Mouse (Mus musculus): ENCODE results near the gene AU040320.
A peak's percentile ranks its signal among the peaks of the same experiment; 100 is the strongest.

AU040320 gene

DNA sequence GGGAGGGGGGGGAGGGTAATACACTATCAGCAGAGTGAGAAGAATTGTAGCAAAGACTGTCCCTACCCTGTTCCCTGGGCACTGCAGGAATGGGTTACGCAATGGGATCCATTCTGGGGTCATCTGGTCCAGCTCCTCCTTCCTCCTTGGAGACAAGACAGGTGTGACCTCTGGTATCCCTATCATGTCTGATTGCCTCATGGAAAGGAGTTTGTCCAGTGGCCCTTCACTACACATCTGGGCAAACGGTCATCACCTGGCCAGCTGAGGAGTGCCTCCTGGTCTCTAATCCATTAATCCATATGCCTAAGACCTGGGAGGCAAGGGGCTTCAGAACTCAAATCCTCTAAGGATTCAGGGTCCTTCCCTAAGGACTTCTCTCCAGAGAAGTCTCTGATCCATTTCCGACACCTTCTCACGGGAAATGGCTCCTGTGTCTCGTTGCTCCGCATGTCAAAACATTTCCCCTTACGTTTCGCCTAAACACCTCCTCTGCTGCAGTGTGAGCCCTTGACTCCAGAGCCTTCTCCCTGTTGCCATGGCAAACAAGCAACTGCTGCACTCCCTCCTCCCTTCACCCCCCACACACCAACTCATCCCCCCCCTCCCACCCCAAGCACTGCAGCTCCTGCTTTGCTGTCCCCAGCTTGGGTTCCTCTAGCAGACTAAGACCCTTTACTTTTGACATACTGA lies 2.3 kb upstream of the AU040320 start:
- DNase-seq: no peak

DNA sequence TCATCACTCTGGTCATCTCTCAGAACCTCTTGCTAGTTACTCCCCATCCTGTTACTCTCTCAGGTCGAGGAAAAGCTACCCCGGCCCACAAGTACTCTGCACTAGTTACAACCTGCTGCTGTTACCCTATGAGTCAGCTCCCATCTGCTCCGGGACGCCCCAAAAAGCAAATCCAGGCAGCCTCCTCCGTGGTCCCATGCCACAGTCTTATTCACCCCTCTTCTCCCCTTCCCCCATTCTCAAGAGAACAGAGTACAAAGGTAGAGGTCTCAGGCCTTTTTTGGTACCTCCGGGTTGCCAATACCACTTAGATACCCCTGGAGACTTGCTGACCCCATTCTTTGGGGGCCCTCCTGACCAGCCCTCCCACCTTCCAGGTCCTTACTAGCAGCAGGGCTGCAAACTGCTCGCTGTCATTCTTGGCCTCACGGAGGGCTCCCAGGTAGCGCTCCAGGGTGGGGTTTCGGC lies 1.8 kb upstream of the AU040320 start:
- DNase-seq: no peak

DNA sequence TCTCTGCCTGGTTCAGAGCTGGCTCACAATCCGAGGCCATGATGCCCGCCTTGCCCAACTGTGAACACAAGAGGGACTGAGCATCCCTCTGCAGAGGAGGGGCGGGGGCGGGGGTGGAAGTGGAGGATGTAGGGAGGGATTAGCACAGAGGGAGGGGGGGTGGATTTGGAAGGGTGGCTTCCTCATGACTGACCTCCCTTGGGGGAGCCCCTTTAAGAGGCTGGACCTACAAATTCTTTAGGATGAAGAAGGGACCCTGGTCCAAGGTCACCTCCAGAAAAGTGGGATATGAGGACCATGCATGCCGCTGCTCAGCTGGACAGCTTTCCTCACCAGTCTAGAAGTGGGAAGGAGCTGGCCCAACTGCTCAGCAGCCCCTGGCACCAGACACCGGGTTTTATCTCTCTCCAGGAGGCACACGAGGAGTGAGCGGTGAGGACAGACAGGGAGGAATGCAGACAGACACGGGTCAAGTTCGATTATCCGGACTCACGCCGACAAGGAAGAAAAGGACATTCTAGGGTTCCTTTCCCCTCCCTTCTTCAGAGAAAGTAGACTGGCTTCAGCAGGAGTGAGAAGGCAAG lies 1.2 kb upstream of the AU040320 start:
- DNase-seq: no peak

DNA sequence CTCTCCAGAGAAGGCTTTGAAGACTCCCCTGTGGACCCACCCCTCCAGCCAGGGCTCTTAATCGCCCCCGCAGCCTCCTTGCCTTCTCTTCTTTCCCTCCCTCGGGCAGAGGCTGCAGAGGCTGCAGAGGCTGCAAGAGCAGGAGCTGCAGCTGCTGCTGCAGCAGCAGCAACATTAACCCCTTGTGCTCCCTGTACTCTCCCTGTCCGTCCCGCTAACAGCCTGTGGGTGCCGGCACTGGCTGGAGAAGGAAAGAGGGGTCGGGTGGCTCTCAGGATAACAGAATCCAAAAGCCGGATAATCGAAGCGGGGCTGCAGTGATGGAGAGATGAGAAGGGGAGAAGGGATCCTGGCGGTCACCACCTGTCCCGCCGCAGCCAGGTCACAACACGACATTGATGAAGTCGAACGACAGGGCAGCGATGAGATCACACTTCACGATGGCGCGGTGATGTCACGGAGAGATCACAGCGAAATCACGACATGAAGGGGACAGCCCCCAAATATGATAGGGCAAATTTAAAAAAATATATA lies 669 bp upstream of the AU040320 start:
- no peak for DNase-seq

DNA sequence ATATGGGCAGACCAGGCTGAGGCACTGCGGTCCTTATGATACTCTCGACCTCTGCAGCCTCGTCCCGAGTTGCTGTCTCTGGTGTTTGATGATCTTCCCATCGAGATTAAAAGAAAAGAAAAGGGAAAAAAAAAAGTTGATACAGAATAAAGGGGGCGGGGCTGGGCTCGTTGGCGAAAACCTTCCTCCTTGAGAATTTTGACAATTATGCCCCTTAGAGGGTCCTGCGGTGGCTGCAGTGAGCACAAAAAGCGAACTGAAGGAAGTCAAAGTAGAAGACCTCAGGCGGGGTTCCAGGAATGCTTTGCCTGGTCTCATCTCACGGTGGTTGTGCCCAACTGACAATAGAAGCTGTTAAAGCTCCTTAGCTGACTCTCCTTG lies 877 bp downstream of the AU040320 start:
- no peak for DNase-seq

DNA sequence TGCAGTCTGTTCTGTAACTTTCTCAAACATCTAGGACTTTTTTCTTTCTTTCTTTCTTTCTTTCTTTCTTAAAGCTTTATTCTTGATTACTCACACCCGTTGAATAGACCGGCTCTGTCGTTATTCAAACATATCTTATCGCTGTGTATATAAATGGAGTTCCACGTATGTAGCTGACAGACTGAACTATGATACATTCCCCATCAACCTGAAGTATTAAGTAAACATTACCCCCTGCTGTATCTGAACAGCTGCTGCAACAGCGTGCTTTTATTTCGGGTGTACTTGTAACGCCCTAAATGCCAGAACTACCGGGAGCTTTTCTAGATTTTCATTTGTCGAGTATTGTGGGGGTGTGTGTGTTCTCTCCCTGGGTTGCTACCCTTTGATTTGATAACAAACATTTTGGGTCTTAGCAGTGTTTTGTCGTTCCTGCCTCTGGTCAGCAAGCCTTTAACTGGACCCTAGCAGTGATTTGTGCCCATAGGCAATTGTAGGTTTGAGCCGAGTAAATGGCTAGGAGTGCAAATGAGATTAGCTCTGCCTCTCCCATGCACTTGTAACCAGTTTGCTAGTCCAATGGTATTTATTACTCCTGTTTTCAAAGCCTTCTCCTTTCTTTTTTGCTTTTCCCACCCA lies 1.5 kb downstream of the AU040320 start:
- DNase-seq: no peak

DNA sequence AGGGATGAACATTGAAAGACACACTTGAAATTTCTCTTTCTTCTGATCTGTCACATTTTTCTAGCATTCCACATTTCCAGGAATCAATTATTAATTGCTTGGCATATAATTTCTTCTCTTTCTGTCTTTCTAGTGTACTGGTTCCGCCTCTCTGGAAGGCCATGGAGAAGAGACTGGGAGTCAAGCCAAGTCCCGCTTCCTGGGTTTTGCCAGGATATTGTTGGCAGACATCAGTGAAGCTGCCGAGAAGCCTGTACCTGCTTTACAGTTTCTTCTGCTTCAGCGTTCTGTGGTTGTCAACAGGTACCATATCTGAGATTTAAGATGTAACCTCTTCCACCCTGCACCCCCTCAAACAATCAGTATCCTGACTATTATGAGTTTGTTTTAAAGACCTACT lies 3.4 kb downstream of the AU040320 start:
- peak; percentile 65 for DNase-seq

DNA sequence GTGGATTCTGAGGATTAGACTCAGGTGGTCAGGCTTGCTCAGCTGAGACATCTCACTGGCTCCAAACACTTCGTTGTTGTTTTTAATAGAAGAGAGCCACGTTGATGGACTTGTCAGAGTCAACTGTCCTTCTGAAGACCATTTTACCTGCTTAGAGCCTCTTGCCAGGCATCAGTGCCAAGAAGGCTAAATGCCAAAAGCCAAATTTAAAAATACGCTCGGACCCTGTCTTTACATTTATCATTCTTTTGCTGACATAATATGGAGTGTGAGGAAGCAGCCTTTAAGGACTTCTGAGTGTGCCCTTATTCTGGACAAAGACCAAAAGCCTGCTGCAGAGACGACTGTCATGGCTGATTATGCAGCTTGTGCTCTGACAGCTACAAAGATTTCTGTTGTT lies 5.0 kb downstream of the AU040320 start:
- no peak for DNase-seq

DNA sequence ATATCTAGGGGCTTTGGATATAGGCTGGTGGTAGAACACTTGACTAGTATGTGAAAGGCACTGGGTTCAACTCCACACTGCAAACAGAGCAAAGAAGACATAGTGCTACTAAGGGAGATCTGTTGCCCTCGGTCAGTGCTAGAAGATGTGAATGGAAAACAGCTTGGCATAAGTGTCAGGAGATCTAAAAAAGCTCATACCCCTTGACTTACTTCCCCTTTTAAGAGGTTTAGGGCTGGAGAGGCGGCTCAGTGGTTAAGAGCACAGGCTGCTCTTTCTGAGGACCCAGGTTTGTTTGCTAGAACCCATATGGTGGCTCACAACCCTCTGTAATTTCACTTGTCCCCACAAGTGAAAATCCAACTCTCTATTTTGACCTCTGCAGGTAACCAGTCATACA lies 6.1 kb downstream of the AU040320 start:
- no peak for DNase-seq

DNA sequence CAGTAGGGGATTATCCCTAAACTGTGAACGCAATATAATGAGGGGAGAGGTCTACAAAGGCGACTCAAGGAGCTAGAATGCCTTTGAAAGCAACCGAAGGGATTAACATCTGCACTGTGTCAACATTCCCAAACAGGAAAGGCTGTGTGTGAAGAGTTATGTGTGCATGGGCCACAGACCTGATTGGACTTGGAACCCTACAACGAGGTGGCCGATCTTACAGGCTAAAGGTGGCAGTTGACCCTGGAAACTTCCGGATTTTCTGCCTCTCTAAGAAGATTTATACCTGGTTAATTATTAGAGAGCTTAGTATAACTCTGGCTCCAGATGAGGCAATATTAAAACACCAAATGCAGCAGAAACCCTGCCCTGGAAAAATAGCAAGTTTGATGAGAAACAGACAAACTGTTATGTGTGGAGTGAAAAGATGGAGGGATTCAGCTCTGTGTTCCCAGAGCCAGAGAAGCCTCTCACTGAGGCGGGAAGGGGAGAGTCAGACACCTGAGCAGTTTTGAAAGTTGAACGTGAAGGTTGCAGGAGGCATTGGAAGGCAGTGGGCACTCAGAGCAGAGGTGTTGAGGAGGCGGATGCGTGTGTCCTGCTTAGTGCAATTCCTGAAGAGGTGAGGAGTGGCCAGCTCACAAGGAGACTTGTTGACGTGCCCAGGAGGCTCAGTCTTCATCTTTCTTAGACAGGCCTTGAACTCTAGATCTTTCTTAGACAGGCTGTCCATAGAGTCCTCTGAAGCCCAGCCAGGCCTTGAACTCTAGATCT lies 9.4 kb downstream of the AU040320 start:
- DNase-seq: peak; percentile 50

DNA sequence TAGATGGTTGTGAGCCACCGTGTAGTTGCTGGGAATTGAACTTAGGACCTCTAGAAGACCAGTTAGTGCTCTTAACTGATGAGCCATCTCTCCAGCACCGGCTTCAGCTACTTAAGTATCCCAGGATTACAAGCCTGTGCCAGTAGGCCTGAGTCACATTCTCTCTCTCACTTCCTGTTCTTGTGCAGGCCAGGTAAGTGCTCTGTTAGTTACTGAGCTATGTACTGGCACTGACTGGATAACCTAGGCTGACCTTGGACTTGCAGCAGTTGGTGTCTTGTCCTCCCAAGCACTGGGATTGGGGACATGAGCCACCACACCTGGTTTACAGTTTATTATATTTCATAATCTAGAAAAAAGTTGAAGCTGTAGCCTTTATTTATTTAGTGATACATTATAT lies 10.1 kb downstream of the AU040320 start:
- DNase-seq: no peak

DNA sequence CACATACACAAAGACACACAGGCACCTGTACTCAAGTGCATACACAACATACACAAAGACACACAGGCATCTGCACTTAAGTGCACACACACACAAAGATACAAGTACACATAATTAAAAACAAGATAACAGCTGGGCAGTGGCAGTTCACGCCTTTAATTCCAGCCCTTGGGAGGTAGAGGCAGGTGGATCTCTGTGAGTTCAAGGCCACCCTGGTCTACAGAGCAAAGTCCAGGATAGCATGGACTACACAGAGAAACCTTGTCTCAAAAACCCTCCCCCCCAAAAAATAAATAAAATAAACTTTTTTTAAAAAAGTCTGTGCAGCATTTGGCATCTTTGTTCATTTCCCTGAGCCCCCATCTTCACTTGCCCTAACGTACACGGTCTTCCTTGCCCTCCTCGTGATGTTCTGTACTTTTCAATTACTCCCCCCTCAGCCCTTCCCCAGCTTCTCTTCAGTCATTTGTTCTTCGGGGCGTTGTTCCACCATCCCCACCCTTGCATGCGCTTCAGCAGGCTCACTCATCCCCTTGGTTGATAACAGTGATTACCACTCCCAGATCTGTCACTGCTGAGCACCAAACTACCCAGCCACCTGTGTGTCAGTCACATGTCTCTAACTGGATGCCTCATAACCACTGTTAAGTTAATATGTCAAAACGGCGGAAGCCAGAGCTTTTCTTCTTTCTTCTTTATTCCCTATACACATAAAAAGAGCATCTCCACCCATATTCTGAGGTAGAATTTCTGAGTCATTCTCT lies 16.6 kb downstream of the AU040320 start:
- DNase-seq: no peak

DNA sequence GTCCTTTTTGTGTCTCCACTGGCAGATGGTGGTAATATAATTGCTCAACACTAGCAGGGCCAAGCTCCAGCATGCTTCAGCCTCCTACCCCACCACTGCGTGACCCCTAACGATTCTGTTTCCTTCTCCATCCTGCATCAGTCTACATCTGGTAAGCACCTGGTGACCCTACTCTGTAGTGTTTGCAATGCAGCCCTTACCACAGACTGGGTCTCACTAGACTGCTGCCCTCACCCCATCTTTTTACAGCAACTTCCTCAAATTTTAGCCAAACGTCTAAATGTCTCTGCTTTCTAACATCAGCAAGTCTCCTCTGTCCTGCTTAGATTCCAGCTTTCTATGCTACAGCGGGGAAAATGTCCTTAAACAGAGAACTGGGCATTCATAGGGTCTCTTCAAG lies 17.5 kb downstream of the AU040320 start:
- DNase-seq: no peak

DNA sequence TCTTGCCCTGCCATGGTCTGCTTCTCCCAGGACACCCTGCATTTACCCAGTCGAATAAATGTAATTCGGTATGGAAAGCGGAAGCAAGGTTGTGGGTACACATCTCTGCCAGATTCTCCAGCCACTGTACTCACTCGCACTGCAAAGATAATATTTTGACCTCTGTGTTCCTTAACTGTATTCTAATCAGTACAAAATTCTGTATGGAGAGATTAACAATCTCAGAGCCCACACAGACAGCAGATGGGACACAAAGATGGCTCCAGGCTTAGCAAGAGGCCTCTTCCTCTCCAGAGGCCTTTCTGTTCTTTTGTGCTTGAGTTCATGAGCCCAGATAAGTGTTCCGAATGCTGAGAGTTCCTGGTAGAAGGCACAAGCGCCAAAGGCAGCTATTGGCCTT lies 20.5 kb downstream of the AU040320 start:
- no peak for DNase-seq

DNA sequence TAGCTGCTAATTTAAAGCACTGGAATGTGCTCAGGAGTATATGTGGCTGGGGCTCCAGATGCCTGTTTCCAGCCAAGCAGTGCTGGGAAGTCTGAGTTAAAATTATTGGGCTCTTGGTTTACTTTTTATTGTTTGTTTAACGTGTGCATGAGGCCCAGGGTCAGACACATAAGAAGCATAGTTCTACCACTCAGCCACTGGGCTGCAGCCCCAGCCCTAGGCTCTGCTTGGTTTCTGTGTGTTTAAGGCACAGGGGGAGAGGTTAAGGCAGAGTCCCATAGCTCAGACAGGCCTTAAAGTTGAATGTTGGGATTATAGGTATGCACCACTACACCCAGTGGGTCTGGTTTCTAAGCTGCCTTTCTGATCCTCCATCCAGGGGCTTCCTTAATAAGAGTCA lies 21.8 kb downstream of the AU040320 start:
- DNase-seq: no peak

DNA sequence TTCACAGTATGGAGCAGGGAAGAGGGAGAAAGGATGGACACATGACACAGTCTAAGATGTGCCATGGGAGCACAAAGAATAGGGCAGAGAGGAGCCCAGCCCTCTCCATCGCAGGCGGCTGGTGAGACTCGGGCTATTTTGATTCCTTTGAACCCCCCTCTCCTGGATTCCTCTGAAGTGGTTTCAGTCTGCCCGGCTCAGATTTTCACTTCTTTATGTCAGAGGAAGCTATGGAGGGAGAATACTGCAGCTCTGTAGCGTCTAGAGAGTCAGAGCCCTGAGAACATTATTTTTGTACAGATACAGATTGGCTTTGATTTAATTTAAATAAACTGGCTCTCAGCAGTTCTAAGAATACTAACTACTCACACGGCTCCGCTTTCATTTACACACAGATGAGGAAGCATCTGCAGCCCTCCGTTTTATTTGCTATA lies 25.8 kb downstream of the AU040320 start:
- no peak for DNase-seq

DNA sequence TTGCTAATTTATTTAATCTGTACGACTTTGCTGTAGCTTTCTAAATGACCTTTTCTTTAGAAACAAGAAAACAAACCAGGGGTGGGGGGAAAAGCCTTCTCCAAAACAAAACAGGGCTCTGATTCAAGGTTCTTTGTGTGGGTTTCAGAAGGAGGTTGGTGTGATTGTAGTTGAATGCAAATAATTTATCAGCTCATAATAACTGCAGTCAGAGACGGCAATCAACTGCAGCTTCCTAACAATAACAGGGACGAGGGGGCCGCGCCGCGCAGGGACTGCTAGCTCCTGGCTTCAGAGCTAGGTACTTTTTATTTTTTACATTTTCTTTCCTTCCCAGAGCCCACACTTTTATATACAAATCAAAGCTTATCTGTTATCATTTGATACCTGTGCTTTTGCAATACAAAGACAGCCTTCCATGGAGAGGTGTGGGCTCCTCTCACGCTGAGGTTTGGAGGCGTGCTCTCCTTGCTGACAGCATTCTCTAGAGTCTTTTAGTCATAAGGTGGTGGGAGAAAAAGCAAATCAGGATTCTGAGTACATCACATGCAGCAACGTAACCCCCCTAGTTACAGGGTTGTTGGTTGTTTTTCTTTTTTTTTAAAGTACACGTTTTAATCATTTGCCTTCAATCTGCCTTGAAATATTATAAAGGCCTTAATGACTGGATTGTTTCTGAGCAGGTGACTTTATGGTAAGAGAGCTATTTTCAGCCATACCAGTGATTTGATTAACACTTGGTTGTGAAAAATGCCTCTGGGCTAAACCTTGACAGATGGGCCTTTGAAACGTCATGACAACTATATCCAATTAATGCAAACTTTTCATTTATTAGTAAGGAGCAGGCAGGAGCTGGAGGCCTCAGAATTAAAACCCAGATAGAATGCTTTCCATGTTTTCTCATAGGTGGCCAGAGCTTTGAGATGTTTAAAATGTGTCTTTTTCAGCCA lies 26.8 kb downstream of the AU040320 start:
- DNase-seq: no peak

DNA sequence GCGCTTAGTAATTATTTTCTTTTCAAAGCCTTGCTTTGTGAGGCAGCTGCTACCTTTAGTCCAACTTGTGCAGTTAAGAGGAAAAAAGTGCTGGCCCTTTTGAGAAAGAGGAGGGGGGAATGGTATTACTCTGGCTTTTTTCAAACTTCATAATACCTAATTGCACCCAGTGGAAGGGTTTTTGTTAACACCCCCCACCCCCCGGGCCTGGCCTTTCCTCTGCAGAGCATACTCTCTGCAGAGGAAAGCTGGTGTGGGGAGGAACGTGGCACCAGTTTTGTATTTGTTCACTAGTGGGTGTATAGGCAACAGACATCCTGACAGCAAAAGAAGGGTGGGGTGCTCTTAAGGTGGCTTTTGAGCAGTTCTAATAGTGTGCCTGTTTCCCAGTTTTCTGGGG lies 28.5 kb downstream of the AU040320 start:
- DNase-seq: no peak

DNA sequence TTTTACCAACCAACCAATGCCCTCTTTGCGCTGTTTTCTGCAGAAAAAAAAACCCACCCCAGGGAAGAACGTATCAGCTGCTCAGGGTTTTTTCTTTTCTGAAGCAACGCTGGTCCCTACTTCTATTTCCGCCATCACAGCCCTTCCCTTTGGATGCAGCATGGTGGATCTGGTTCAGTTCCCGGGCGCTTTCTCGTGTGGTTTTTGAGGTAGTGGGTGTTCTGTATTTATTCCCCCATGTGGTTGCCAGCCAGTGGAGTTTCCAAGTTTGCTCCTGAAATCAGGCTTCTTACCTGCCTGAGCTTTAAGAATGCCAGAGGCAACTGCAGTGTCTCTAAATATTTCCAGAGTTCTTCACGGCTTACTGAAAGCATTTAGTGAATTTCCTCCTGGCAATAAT lies 29.2 kb downstream of the AU040320 start:
- DNase-seq: no peak

DNA sequence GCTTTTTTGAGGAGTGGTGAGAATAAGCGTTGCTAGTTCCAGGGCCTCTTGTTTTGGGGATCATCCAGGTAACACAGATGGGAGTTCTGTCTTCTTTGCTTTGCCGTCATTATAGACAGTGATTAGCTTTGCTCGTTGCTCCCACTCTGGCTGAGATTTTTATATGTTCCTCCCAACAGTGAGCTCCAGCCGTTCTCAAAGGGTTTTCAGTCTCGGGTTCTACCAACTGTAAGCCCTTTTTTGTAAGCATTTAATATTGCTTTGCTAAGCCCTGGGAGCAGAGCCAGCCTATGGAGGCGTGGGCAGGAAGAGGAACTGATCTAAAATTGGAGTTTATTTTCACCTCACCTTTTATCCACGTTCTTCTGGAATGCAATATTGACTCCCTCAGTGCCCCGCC lies 29.7 kb downstream of the AU040320 start:
- no peak for DNase-seq

DNA sequence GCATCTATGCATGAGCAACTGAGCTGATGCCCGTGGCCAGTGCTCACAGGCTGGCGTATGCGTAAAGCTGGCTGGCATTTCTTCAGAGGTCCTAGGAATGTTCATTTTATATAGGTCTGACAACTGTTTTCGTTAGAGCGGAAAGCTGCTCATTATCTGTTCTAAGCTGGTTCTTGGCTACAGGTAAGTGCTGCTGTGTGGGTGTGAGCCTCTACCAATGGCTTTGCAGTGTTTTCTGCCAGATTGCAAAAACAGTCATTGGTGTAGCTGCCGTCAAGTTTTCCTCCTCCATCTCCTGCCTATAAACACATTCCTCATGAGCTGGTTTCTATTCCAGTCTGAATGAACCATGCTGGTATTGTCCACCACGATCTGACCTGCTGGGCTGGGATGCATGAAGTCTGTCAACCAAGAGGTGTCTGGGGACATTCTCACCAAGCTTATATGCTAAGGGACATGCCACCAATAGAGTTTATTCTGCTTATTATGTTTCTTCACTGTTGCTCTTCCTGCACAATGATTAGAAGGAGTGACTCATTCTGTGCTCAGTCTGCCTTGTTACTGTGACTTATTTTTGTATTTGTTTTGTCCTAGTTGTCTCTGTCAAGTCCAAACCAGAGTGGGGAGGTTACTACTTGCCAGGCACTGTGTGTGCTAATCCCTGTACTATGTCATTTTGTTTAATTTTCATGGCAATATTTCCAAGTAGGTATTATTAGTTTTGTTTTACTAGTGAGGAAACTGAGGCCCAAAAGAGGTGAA lies 39.2 kb downstream of the AU040320 start:
- no peak for DNase-seq

Data from kidney, adult 18-20 months (tissue).